Mouse (Mus musculus) cerebellum, adult 9-11 months (tissue): ENCODE results near the gene Fyn.

Source experiments
- DNase-seq: peaks from one replicate; pipeline ENCODE4 v3.0.0; 2022

Gene Fyn

GRCm38 (mm10) chr10:39587290-39587925 lies 218.8 kb downstream of the Fyn start:
- DNase-seq: no peak

GRCm38 (mm10) chr10:39587973-39588746 lies 219.5 kb downstream of the Fyn start:
- DNase-seq: no peak

GRCm38 (mm10) chr10:39589765-39590546 lies 221.3 kb downstream of the Fyn start:
- no peak for DNase-seq

- DNase-seq: no peak
Measured at GRCm38 (mm10) chr10:39590629-39591028, 222.0 kb downstream of the Fyn start.

GRCm38 (mm10) chr10:39592501-39592900 lies 223.8 kb downstream of the Fyn start:
- DNase-seq: no peak

GRCm38 (mm10) chr10:39594716-39595115 lies 226.1 kb downstream of the Fyn start:
- DNase-seq: no peak

- DNase-seq: no peak
Measured at GRCm38 (mm10) chr10:39595862-39596261, 227.2 kb downstream of the Fyn start.

GRCm38 (mm10) chr10:39597116-39597791 lies 228.6 kb downstream of the Fyn start:
- DNase-seq: no peak

- DNase-seq: no peak
Measured at GRCm38 (mm10) chr10:39597792-39598183, 229.1 kb downstream of the Fyn start.

GRCm38 (mm10) chr10:39599601-39600000 lies 230.9 kb downstream of the Fyn start:
- DNase-seq: no peak

GRCm38 (mm10) chr10:39600115-39600514 lies 231.5 kb downstream of the Fyn start:
- DNase-seq: no peak

GRCm38 (mm10) chr10:39601068-39601467 lies 232.4 kb downstream of the Fyn start:
- DNase-seq: no peak

GRCm38 (mm10) chr10:39606434-39606833 lies 237.8 kb downstream of the Fyn start:
- DNase-seq: no peak

GRCm38 (mm10) chr10:39611234-39611633 lies 242.6 kb downstream of the Fyn start:
- no peak for DNase-seq

GRCm38 (mm10) chr10:39612131-39612530 lies 243.5 kb downstream of the Fyn start:
- no peak for DNase-seq

GRCm38 (mm10) chr10:39612633-39612988 lies 244.0 kb downstream of the Fyn start, which contains the start of gene Traf3ip2:
Traf3ip2 (plus strand) TSS chr10:39612934.
- DNase-seq: no peak

- DNase-seq: peak; percentile 90
Measured at GRCm38 (mm10) chr10:39612989-39613831, 244.6 kb downstream of the Fyn start.

GRCm38 (mm10) chr10:39613973-39614372 lies 245.3 kb downstream of the Fyn start:
- no peak for DNase-seq

GRCm38 (mm10) chr10:39614676-39615075 lies 246.0 kb downstream of the Fyn start:
- DNase-seq: peak; percentile 53
